Mouse (Mus musculus) mesoderm, embryonic 11.5 days (tissue): Measurements from ENCODE around the gene Mixl1.

Experiments used
- DNase-seq: peaks from one replicate; pipeline ENCODE4 v3.0.0-alpha.2; 2012; ENCODE audit warnings: low read depth, low spot score

Mixl1 gene

DNA sequence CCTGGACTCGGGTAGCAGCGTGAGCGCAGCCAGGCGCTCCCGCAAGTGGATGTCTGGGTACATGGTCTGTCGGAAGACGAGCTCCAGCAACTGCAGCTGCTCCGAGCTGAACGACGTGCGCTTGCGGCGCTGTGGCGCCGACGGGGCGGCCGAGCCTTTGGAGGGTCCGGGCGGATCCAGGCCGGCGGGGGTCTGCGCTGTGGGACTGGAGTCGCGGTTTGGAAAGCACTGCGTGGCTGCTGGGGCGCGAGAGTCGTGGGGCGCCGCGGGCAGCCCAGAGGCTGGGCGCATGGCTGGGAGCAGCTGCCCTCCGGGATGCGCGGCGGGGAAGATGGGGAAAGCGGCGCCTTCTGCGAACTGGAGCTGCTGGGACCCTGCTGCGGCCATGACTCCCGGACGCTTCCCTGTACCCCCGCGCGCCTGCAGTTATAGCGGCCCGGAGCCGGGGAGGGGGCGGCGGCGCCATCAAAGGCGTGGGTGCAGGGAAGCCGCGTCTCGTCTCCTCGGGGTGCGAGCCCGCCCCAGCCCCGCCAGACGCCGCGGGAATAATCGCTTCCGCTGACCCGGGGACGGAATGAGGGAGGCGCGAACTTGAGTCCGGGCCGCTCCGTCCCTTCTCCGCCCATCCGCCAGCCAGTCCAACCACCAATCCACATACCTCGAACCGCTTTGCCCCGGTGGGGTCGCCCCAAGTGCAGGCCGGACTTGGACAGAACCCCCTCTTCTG is at the start of gene Mixl1:
Gene Mixl1, minus strand, starts transcription at position 409 of the 727 bp plus-strand sequence.
- peak; percentile 54 for DNase-seq

DNA sequence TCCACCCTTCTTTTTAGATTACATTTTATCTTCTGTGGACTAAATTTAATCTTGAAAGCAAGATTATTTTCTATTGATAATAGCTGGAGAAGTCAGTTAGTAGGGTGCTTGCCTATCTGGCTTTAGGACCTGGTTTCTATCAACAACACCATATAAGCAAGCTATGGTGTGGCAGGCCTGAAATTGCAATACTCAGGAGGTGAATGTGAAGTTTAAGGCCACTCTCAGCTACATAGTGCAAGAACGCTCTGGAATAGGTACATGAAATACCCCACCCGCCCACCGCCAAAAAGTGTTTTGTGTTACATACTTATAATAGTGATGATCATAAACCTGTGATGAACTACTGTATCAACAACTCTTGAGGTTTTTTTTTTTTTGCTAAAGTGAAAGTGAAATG is 32.4 kb upstream of the Mixl1 start:
- no peak for DNase-seq

DNA sequence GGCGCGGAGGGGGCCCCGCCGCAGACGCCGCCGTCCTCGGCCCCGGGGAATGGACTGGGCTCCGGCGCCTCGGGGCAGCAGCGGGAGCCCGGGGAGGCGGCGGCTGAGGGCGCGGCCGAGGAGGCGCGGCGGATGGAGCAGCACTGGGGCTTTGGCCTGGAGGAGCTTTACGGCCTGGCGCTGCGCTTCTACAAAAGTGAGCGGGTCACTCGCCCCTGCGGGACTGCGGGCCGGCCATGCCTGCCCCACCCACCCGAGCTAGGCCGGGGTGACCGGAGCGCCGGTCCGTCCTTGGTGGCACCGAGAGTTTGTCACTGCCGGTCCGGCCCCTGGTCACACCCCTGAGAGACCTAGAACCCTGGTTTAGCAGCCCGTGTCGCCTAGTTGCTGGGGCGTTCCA is 29.3 kb upstream of the Mixl1 start:
- DNase-seq, result no peak

DNA sequence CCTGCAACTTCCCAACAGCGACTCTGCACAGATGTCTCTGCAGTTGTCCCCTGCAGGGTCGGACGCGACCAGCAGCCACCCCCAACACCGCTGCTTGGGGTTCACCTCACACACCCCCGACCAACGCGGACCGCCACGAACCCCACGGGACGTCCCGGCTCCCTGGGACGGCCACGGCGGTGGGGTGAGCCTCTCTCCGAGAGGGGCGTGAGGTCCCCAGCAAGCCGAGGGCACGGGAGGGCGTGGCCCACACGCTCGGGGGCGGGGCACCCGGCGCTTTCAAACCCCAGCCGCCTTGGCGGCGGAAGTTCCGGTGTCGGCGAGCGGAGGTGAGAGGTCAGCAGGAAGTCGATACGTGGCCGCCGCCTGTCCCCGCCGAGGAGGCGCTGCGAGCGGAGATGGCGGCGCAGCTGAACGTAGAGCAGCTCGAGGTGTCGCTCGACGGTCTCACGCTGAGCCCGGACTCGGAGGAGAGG is 28.9 kb upstream of the Mixl1 start, which contains the start of gene Acbd3:
Gene Acbd3, plus strand, starts transcription at position 340 of the 476 bp plus-strand sequence.
- peak; percentile 96 for DNase-seq

DNA sequence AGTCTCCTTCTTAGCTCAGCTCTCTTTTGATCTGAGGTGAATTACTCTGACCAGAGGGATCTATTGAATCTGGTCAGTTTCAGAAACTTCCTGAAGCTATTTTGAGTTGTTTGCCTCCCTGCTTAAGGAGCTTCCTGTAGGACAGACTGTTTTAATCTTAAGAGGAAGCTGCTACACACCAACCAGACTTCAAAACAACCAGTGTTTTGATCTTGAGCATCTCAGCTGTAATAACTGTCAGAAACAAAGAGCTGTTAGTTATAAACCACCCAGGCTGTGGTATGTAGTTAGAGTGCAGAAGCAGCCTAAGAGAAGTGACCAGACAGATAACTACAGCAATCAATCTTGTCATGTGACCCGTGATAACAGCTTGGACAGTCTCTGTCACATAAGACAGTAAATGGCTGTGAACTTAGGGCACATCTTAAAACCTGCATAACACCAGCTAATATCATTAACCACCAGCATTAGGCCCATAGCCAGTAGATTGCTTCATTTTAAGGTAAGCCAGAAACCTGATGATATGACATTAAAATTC is 26.9 kb upstream of the Mixl1 start:
- DNase-seq, result no peak

DNA sequence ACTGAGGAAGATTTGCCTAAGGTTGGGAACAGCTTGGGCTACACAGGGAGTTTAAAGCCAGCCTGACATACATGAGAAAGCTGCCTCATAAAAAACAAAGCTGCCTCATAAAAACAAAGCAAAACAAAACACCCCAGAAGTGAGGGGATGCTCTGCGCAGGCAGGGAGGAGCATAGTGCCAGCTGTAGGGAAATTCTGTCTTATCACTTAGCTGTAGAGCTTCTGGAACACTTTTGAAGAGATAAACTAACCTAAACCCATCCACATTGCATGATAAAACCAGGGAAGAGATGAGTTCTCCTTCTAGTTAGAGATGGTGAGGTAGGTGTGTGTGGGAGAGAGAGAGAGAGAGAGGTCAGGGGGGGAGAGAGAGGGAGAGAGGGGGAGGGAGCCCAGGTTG is 25.8 kb upstream of the Mixl1 start:
- no peak for DNase-seq

DNA sequence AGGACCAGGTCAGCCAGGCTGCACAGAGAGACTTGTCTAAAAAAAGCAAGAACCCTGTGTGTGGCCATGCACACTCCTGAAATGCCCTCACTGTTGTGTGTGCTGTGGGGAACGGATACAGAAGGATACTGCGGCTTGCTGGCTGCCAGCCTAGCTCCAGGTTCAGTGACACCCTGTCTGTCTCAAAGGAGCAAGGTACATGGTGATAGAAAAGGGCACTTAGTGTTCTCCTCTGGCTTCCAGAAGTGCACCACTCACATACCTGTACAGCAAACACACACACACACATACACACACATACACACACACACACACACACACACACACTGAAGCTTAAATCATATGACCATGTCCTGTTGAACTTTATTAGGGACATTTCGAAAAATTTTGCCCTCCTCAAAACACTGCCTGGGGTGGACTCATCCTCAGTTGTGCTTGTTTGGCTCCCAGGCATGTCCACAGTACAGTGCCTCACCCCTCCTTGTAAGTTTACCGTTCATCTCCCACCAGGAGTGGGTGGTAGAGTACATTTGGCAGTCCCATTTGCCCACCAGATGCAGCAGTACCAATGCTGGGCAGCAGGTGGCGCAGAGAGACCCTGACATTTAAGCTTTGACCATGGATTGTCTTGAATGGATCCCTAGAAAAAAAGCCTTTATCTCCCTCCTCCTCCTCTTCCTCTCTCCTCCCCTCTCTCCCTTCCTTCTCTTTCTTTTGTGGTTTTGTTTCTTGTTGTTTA is 23.3 kb upstream of the Mixl1 start:
- DNase-seq, result peak; percentile 82

DNA sequence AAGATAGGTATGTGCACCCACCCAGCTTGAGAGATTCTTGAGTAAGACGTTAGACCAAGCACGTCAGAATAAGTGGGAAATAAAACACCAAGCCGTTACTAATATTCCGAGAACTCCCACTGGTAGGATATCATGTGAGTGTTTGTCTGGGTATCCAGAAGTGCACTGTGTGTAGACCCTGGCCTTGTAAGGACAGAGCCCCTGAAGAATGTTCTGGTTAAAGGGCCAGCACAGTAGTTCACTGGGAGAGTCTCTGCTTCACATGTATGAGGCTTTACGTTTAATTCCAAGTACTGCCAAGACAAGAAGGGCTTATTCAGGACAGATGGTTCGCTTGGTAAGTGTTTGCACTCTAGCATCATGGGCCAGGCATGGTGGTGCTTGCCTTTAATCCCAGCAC is 22.6 kb upstream of the Mixl1 start:
- DNase-seq, result no peak

DNA sequence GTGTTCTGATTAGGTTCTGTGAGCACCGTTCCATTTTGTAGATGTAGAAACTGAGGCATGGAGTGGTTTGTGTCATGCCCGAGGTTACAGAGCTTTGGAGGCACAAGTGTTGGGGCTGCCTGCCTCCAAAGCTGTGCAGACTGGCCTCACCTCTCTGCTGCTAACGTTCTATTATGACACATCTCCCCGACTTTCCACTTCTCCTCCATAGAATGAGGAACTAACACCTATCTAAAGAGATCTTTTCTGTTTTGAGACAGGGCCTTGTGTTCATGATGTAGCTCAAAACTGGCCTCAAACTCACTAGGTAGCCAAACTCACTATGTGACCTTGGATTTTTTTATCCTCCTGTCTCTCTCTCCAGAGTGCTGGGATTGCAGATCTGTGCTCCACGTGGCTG is 21.9 kb upstream of the Mixl1 start:
- no peak for DNase-seq

DNA sequence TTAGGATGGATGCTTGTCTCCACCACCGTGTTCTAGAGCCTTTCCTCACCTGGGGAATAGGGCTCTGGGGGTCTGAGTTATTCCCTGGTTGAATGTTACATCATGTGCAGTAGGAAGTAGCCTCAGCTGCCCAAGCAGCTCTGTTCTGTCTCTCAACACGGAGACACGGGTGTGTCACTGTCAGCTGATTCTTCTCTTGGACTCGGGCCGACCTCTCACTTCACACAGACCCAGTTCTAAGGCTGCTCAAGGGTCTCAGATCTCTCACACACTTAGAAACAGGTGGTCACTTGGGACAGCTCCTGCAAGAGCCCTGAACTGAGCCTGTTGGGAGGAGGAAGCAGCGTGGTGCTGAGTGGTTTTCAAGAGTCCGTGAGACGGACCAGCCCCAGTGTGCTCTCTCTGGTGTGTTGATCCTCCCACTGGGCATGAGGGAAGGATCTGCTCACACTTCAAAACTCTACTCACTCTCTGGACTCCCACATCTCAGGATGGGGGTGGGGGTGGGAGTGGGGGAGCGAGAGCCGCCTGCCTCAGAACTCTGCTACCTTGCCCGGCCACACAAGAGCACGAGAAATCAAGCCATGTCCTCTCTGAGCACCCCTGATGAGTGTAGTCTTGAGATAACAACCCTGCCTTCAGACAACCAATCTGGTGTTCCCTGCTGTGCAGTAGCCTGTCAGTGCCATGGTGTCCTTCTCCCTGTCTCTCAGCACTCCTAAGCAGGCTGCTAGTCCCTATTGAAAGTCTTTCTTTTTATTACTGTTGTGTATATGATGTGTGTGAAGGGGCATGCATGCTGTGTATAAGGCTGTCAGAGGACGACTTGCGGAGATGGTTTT is 12.3 kb upstream of the Mixl1 start:
- no peak for DNase-seq

DNA sequence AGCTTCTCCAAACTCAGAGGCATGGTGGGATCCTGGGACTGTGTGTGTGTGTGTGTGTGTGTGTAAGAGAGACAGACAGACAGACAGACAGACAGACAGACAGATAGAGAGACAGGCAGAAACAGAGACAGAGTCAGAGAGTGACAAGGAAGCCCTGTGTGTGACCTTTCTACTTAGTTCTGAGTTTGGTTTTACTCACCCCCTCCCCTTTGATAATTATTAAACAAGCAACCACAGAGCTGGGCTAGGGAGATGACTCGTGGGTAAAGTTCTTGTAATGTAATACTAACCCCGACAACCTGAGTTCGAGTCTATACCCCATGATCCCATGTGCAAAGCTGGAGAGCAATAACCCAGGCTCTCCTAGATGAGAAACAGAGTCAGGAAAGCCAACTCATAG is 11.0 kb upstream of the Mixl1 start:
- no peak for DNase-seq

DNA sequence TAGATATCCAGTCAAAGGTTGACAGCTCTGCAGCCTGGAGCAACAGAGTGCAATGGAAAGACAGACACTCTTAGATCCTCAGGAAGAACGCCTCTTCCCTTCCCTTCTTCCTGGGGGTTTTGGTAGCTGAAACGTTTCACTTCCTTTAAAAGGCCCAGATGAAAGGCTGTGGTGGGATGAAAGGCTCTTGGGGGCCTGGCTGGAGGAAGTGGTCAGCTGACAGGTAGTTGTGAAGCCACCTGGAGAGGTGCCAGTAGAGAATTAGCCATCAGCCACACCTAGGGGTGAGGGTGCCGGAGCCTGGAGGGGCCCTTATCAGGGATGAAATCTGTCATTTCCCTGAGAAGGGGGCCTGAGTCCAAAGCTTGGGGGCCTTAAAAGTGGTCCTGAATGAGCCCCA is 10.5 kb upstream of the Mixl1 start:
- no peak for DNase-seq

DNA sequence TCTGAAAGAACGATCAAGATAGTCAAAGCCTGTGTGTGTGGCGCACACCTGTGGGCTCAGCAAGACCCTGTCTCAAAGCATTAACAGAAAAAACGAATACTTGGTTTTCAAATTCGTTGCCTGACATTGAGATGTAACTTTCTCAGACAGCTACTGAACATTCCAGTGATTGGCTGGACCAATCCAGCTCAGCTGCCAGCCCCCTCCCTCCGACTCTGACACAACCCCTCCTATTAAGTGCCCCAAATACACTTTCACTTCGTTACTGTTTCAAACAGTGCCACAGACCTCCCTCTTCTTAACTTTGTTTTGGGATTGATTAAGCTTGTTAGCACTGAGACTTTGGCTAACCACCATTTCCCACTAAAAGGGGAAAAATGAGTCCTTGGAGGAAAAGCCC is 6.6 kb upstream of the Mixl1 start:
- no peak for DNase-seq

DNA sequence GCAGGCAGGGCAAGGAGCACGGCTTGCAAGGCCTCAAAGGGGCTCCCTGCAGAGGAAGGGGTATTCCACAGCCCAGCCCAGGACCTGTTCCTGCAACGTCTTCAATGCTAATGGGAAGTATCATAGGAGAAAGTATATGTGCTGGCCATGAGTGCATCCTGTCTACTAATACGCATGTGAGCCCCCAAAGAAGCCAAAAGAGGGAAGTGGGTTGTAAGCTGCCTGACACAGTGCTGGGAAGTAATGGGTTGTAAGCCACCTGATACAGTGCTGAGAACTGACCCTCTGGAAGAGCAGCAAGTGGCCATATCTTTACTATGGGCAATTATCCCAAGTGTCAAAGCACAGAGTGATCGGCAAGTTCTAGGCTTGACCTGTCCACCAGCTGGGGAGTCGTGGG is 1.2 kb upstream of the Mixl1 start:
- no peak for DNase-seq

DNA sequence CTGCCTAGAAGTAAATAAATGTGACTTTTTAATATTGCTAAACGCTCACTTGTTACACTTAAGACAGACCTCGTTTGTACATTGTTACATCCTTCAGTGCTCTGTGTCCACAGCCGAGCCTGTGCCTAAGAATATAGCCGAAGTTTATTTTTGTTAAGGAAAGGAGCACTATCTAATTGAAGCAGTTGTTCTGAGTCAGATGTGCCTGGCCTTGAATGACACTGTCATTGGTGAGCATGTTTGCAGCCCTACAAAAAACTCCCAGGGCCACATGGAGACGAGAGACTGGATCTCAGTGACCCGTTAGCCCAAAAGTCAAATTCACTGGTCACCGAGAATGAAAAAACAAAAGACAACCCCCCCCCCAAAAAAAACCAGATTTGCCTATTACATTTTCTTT is 5.5 kb downstream of the Mixl1 start:
- no peak for DNase-seq
